ENCODE assay signal across 8 mouse cellular contexts in genomic region chr9:14634155-14634554, GRCm38 (mm10). TPM values are rescaled to one million over a fixed set of nuclear protein-coding genes. Genes with fewer than 3 reads are reported as not detected.
A peak's percentile ranks its signal among the peaks of the same experiment; 100 is the strongest.
DNase-seq lines count a peak whose midpoint lies in the region; ATAC-seq and TF ChIP-seq lines count a peak whose summit lies in the region.

No protein-coding gene starts in this region.

- no peaks in the 10 kb centered on the region for H3K9me3 ChIP-seq in embryonic facial prominence, embryonic 13.5 days
- H3K9me3 ChIP-seq in hindbrain, embryonic 12.5 days (replicated peaks) = no peaks in the 10 kb centered on the region
- H3K9me3 ChIP-seq in neural tube, embryonic 14.5 days (ENCODE audit: control insufficient read depth, low read length) = no peaks in the 10 kb centered on the region

- no peaks in the 10 kb centered on the region for H3K36me3 ChIP-seq in embryonic facial prominence, embryonic 13.5 days
- H3K36me3 ChIP-seq in hindbrain, embryonic 12.5 days = no peaks in the 10 kb centered on the region
- H3K36me3 ChIP-seq in neural tube, embryonic 14.5 days (ENCODE audit: control insufficient read depth, insufficient read depth, low read length) = no peaks in the 10 kb centered on the region

- no peak overlapping the region for H3K9ac ChIP-seq in embryonic facial prominence, embryonic 13.5 days
- H3K9ac ChIP-seq in hindbrain, embryonic 12.5 days = no peak overlapping the region
- H3K9ac ChIP-seq in neural tube, embryonic 14.5 days (replicated peaks; ENCODE audit: low read depth, low read length) = no peak overlapping the region

- peaks cover 7% of the 10 kb centered on the region for H3K27me3 ChIP-seq in embryonic facial prominence, embryonic 13.5 days
- H3K27me3 ChIP-seq in hindbrain, embryonic 12.5 days = peaks cover 22% of the 10 kb centered on the region
- H3K27me3 ChIP-seq in neural tube, embryonic 14.5 days (ENCODE audit: control insufficient read depth, insufficient read depth, low read length) = no peaks in the 10 kb centered on the region

- DNase-seq in layer of hippocampus, adult 2 months (ENCODE audit: low spot score in 2 of 2) = peak in 1 of 2 experiments; percentile 25
- no peak for DNase-seq in layer of hippocampus, adult 8-10 months (ENCODE audit: low spot score in 2 of 2)
- no peak for DNase-seq in urinary bladder, adult 2 months (ENCODE audit: low spot score)
- DNase-seq in spleen, postnatal 14 days (ENCODE audit: low spot score in 2 of 2) = no peak
- DNase-seq in layer of hippocampus, adult 9-10 months (ENCODE audit: low spot score) = no peak

- 20% methylated on average over 15 of the region's 15 CpGs for WGBS in embryonic facial prominence, embryonic 13.5 days
- 13% methylated on average over 15 of the region's 15 CpGs for WGBS in hindbrain, embryonic 12.5 days
- 11% methylated on average over 15 of the region's 15 CpGs for WGBS in neural tube, embryonic 14.5 days

- H3K4me2 ChIP-seq in embryonic facial prominence, embryonic 13.5 days = 0 out of 2 replicates have a peak overlapping the region, but pooled peaks have one; percentile 5
- H3K4me2 ChIP-seq in hindbrain, embryonic 12.5 days (replicated peaks) = peak overlapping the region; percentile 24
- H3K4me2 ChIP-seq in neural tube, embryonic 14.5 days (ENCODE audit: low read depth, low read length) = peak overlapping the region; percentile 36

- peak overlapping the region; percentile 43 for H3K4me3 ChIP-seq in layer of hippocampus, adult 2 months
- H3K4me3 ChIP-seq in embryonic facial prominence, embryonic 13.5 days = no peak overlapping the region
- H3K4me3 ChIP-seq in hindbrain, embryonic 12.5 days = no peak overlapping the region
- no peak overlapping the region for H3K4me3 ChIP-seq in neural tube, embryonic 14.5 days (ENCODE audit: low read depth, low read length)

- peaks cover 38% of the 10 kb centered on the region for H3K4me1 ChIP-seq in embryonic facial prominence, embryonic 13.5 days
- H3K4me1 ChIP-seq in hindbrain, embryonic 12.5 days = peaks cover 30% of the 10 kb centered on the region
- peaks cover 3% of the 10 kb centered on the region; the same call in 1 of the 2 replicates for H3K4me1 ChIP-seq in neural tube, embryonic 14.5 days (ENCODE audit: control insufficient read depth, insufficient read depth, low read length)

- no peak for TF ChIP-seq CTCF in layer of hippocampus, adult 2 months (conservative IDR thresholded peaks at IDR 0.05)

- no peak for ATAC-seq in embryonic facial prominence, embryonic 13.5 days (ENCODE audit: insufficient number of reproducible peaks, insufficient read depth, low FRiP score, low TSS enrichment, low read depth)
- peak; percentile 79 for ATAC-seq in hindbrain, embryonic 12.5 days (ENCODE audit: low FRiP score)
- peak; percentile 93 for ATAC-seq in neural tube, embryonic 14.5 days (ENCODE audit: low read depth)

- no peak overlapping the region for H3K27ac ChIP-seq in layer of hippocampus, adult 2 months
- no peak overlapping the region for H3K27ac ChIP-seq in embryonic facial prominence, embryonic 13.5 days
- no peak overlapping the region for H3K27ac ChIP-seq in hindbrain, embryonic 12.5 days
- no peak overlapping the region for H3K27ac ChIP-seq in neural tube, embryonic 14.5 days (ENCODE audit: low read depth, low read length)

RNA-seq across cellular contexts. Expression of gene Amotl1, which starts 10.7 kb away (rescaled TPM):
- 10 to 100 TPM; 11.8 to 15.8 TPM for total RNA-seq in layer of hippocampus, adult 2 months (2021)
- total RNA-seq in layer of hippocampus, adult 8-10 months (2022) = 10 to 100 TPM; 15.0 to 18.9 (median 17.4) TPM
- polyA plus RNA-seq in embryonic facial prominence, embryonic 13.5 days (2015; fragmentation: Nextera tagmentation; extraction: Ambion mirVana) = 35.4 and 35.5 TPM in 2 replicates
- polyA plus RNA-seq in hindbrain, embryonic 12.5 days (2016; fragmentation: Nextera tagmentation; extraction: Ambion mirVana) = 18.2 and 18.4 TPM in 2 replicates
- polyA plus RNA-seq in neural tube, embryonic 14.5 days (2014; fragmentation: Nextera tagmentation; extraction: Ambion mirVana) = 8.2 and 11.5 TPM in 2 replicates
- 21.7 and 32.7 TPM in 2 replicates for polyA plus RNA-seq in urinary bladder, adult 2 months (2012; rRNA removed)
